Mouse (Mus musculus) gastrocnemius, postnatal 4 days (tissue): ENCODE results near the gene Higd1c. TPM values are rescaled to one million over a fixed set of nuclear protein-coding genes. Genes with fewer than 3 reads are reported as not detected.
"Not testable (repeated sequence)": the region's sequence is repeated elsewhere in the genome, so short reads cannot be mapped to it uniquely, and the experiment has no call there.

Source experiments
- DNase-seq, 2 experiments: peaks; one replicate each; pipeline ENCODE4 v3.0.0; 2021 to 2022; ENCODE audit warnings: low spot score in 2 of 2, mixed read lengths in 2 of 2
- total RNA-seq, 2 experiments: library from RNA; stranded (reverse); gene quantifications; 2 replicates each; pipeline ENCODE4 v1.2.3; 2021

The Higd1c gene
- total RNA-seq, 2 experiments from 2014 or later = not detected

- DNase-seq = not testable (repeated sequence)
These were observed 10.9 kb upstream of the Higd1c start for GRCm38 (mm10) chr15:100353399-100353798.

DNA sequence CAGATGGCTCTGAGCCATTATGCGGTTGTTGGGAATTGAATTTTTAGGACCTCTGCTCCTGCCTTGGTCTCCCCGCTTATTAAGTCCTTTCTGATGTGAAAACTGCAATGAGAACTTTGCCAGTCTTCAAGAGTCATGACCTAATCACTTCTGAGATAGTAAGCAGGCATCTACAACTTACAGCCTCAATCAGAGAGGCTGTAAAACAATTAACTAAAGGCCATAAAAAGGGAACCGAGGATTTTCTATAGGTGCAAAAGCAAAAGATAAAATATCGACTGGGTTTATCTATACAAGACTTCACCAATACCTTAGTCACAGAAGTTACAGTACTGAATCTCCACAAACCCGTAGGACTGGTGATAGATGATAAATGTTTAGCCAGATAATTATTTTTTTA lies 8.5 kb upstream of the Higd1c start:
- no peak for DNase-seq

- DNase-seq = not testable (repeated sequence)
These were observed 1.6 kb downstream of the Higd1c start for GRCm38 (mm10) chr15:100365967-100366366.

DNA sequence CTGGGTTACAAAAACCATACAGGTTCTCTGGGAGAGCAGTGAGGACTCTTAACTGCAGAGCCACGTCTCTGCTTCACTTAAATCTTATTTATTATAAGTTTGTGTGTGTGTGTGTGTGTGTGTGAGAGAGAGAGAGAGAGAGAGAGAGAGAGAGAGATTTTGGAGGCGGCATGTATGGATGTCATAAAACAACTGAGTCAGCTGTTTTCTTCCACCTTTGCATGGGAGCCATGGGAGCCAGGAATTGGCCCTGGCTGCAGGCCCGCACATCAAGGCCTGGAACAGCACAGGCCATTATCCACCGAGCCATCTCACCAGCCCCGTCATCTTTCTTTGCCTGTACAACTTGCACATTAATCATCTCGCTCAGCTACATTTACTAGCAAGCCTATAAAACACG lies 2.8 kb downstream of the Higd1c start:
- DNase-seq = no peak

DNA sequence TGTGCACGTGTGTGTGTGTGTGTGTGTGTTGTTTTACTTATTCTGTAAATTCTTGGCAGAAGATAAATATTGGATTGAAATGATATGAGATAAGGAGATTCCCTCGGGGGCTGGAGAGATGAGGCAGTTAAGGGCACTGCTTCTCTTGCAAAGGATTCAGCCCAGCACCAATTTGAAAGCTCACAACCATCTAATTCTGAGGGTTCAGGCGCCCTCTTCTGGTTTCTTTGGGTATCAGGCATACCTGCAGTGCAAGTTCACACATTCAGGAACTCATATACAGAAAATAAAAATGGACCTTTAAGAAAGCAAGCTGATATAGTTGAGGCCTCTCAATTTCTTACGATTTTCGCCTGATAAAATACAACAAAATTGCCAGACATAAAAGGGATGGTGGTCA lies 10.7 kb downstream of the Higd1c start:
- peak in 1 of 2 experiments; percentile 41 for DNase-seq

DNA sequence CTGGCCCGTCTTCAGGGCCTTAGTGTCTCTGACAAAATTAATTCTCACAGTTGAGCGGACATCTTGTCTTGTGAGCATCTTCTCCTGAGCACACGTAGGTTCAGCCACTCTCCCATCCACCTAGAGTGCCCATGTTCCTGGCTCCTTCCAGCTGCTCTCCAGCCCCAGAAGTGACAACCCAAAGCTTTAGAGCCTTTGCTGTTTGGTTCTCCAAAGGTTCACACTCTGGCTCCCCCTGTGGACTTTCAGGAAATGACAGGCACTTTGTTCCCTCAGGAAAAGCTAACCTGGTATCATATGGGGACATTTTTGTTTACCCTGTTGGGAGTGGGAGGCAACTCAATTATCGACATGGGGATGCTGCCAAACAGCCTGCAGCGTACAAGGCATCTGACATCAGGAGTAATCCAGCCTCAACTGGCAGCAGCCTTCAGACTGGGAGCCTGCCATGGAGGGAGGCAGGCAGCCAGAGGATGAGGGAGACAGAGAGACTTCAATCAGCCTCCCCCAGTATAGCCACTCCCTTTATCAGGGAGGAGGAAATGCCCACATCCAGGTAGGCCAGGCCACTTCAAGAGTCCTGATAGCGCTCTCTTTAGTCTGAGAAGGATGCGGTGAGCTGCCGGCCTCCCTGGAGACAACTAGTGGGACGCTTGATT lies 13.6 kb downstream of the Higd1c start:
- DNase-seq = not testable (repeated sequence)

DNA sequence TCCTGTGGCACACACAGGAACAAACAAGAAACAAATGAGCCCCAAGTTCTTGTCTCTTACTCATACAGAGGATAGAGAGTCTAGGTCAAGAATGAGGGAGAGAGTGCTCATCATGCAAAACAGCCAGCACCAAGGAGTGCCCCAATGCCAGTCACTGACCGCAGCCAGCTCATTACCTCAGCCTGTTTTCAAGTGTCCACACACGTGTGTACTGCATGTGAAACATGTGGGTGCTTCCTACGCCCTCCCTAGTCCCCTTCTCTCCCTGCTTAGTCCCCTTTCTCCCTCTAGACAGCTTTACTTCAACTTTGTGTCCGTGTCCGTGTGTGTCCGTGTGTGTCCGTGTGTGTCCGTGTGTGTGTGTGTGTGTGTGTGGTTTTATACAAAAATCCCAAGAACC lies 15.3 kb downstream of the Higd1c start:
- DNase-seq = no peak

- no peak for DNase-seq
These were observed 15.8 kb downstream of the Higd1c start for GRCm38 (mm10) chr15:100380104-100380503.

DNA sequence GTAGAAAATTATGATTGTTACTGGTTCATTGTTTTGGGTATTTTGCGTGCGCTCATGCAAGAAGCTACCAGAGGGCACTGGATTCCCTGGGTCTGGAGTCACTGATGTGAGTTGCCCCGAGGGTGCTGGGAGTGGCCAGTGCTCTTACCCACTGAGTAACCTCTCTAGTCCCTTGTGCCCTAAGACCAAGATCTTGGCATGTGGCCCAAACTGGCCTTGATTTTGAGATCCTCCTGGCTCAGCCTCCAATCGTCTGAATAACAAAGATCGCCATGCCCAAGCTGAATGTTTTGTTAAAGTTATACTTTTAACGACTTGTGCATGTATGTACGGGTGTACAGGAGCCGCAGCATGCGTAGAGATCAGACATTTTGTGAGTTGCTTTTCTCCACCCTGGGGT lies 21.4 kb downstream of the Higd1c start:
- DNase-seq = no peak

- DNase-seq = no peak
These were observed 23.3 kb downstream of the Higd1c start for GRCm38 (mm10) chr15:100387544-100388223.

GRCm38 (mm10) chr15:100388224-100388835 lies 24.0 kb downstream of the Higd1c start:
- DNase-seq = no peak

GRCm38 (mm10) chr15:100388886-100389285 lies 24.5 kb downstream of the Higd1c start:
- DNase-seq = no peak

DNA sequence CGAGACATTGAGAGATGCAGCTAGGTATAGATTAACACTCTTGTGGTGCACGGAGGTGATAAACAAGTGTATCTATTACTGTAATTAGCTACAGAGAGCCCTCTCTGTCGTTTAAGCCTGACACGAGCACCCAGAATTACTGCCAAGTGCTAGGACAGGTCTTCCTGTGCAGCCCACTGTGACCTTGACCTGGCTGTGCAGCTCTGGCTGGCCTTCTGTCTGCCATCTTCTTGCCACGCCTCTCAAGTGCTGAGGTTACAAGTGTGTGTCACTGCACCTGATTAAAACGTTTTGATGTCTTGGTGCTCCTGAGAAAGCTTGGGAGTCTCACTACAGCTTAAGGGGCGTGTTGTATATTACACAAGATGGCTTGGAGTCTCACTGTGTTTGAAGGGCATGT lies 26.7 kb downstream of the Higd1c start:
- no peak for DNase-seq

DNA sequence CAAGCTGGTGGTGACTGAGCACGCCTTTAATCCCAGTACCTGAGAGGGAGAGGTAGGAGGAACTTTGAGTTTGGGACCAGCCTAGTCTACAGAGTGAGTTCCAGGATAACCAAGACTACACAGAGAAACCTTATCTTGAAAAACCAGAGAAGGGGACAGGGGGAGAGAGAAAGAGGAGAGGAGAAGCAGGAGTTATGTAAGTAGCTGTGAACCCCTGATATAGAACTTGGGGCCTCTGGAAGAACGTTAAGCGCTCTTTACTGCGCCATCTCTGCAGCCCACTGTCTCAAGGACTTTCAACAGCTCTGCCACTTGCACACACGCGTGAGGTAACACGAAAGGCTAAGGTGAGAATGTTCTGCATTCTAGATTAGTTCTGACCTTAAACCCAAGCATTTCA lies 27.3 kb downstream of the Higd1c start:
- DNase-seq = no peak

DNA sequence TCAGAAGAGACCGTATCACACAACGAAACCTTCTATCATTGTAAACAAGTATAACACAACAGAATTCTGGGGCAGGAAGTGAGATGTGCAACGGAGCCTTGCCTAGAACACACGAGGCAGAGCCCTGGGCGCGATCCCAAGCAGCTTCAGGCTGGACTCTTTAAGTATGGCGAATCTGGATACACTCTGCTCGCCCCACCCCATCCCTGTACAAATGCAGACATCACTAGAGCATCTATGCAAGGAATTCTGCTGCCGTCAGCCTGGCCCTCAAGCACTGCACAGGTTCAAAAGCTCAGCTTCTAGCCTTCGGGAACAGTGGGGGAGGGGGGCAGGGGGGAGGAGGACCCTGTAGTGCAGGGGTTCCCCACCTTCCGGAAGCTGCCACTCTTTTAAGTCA lies 28.7 kb downstream of the Higd1c start:
- no peak for DNase-seq

DNA sequence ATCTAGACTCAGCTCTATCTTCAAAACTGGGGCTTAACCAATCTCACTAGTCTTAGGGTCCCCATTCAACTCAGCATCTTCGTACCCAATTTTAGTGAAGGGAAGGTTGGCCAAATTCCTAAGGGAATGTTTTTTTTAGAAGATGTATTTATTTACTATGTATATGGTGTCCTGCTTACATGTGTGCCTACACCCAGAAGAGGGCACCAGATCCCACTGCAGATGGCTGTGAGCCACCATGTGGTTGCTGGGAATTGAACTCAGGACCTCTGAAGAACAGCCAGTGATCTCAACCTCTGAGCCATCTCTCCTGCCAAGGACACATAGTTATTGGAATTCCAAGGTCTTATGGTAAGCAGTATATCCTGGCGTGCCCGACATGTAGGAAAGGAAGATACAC lies 31.2 kb downstream of the Higd1c start:
- DNase-seq = no peak

DNA sequence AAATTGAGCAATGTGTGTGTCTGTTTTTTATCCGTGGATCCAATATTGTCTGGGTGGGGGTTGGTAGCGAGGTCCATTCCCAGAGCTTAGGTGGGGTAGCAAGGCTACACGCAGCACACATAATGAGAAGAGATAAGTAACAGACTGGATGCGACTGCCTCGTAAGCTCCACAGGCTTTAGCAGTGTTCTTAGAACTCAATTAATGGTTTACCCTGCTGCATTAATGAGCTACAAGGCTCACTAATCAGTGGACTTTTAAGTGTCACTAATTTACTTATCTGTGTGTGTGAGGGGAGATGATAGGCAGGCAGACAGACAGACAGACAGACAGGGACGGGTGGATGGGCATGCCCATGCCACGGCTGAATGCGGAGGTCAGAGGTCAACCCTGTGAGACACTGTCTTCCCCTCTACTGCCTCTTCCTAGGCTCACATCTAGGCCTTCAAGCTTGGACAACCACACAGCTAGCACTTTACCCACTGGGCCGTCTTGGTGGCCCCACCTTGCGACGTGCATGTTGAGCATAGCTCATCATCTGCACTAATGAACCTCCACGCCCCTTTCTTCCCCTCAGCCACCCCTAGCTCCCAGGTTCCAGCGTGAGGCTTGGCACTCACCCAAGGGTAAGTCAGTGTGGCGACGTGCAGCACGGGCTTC lies 36.4 kb downstream of the Higd1c start:
- no peak for DNase-seq

- DNase-seq = no peak
These were observed 37.5 kb downstream of the Higd1c start for GRCm38 (mm10) chr15:100401811-100402210.

GRCm38 (mm10) chr15:100402347-100402746 lies 38.0 kb downstream of the Higd1c start:
- DNase-seq = no peak

GRCm38 (mm10) chr15:100402798-100403197 lies 38.5 kb downstream of the Higd1c start:
- no peak for DNase-seq

GRCm38 (mm10) chr15:100403318-100404000 lies 39.1 kb downstream of the Higd1c start:
- no peak for DNase-seq
